ENCODE assay signal across 11 mouse cellular contexts in the genomic region with DNA sequence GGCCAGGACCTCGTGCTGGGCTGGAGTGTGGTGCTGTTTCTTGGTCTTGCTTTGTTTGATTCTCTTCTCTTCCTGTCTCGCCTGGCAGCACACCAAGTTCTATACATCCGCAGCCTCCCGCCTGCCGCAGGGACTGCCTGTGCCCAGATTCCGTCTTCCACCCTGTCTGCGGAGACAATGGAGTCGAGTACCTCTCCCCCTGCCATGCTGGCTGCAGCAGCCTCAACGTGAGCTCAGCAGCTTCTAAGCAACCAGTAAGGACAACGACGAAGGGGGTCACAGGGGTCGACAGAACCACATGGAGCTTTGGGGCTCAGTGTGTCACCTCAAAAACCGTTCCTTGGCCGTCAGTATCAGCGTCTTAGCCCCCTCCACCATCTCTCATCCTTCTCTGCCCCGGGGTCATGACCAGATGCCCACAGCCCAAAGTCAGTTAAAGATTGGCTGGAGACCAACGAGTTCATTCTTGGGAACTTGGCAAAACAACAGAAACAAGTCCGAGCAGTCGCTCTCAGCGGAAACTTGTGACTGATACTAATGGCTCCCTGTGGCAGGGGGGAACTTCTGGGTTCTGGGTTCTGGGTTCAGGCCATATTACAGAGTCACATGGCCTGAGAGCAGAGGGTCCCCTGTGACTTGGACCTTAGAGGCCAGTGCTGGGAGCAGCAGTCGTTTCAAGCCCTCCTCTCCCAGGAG. TPM values are rescaled to one million over a fixed set of nuclear protein-coding genes. Genes with fewer than 3 reads are reported as not detected.
DNase-seq lines count a peak whose midpoint lies in the region; ATAC-seq and TF ChIP-seq lines count a peak whose summit lies in the region.
"Had no signal": no experiment of that assay in that cellular context is flagged by ENCODE, and none has a peak within 500 bp of the region (broad histone marks: within the 10 kb centered on the region; RNA-seq: fewer than 3 reads in every experiment).

No protein-coding gene starts in this region.

- WGBS in hindbrain, postnatal 0 days: 33% methylated on average over 21 of the region's 21 CpGs
- WGBS in hindbrain, embryonic 12.5 days: 78% methylated on average over 21 of the region's 21 CpGs
- WGBS in lung, embryonic 16.5 days: 33% methylated on average over 21 of the region's 21 CpGs

- no peak for TF ChIP-seq CTCF in hindbrain, postnatal 0 days (IDR thresholded peaks at IDR 0.05; ENCODE audit: low read depth)

- no peak overlapping the region for H3K9ac ChIP-seq in hindbrain, postnatal 0 days (replicated peaks; ENCODE audit: low read length)
- H3K9ac ChIP-seq in hindbrain, embryonic 12.5 days: no peak overlapping the region
- 0 out of 2 replicates have a peak overlapping the region, but pooled peaks have one; percentile 2 for H3K9ac ChIP-seq in lung, embryonic 16.5 days (ENCODE audit: low read length)

- no peaks in the 10 kb centered on the region for H3K9me3 ChIP-seq in hindbrain, postnatal 0 days (ENCODE audit: low read length)
- H3K9me3 ChIP-seq in hindbrain, embryonic 12.5 days (replicated peaks): 0 out of 2 replicates have a peak, but pooled peaks cover 5% of the 10 kb centered on the region
- H3K9me3 ChIP-seq in lung, embryonic 16.5 days (ENCODE audit: control insufficient read depth, low read length): 0 out of 2 replicates have a peak, but pooled peaks cover 3% of the 10 kb centered on the region
- H3K9me3 ChIP-seq: forebrain, embryonic 10.5 days; limb, embryonic 10.5 days had no signal

- no peaks in the 10 kb centered on the region for H3K4me1 ChIP-seq in hindbrain, postnatal 0 days (ENCODE audit: insufficient read depth, low read length)
- H3K4me1 ChIP-seq in hindbrain, embryonic 12.5 days: no peaks in the 10 kb centered on the region
- H3K4me1 ChIP-seq in lung, embryonic 16.5 days (replicated peaks; ENCODE audit: control insufficient read depth, insufficient read depth, low read length): peaks cover 20% of the 10 kb centered on the region
- H3K4me1 ChIP-seq: forebrain, embryonic 10.5 days; limb, embryonic 10.5 days had no signal

- no peaks in the 10 kb centered on the region for H3K27me3 ChIP-seq in hindbrain, postnatal 0 days (ENCODE audit: insufficient read depth, low read length)
- H3K27me3 ChIP-seq in hindbrain, embryonic 12.5 days: no peaks in the 10 kb centered on the region
- no peaks in the 10 kb centered on the region for H3K27me3 ChIP-seq in lung, embryonic 16.5 days (ENCODE audit: control insufficient read depth, insufficient read depth, low read depth, low read length)

- H3K36me3 ChIP-seq in hindbrain, postnatal 0 days (ENCODE audit: insufficient read depth, low read length): no peaks in the 10 kb centered on the region
- no peaks in the 10 kb centered on the region for H3K36me3 ChIP-seq in hindbrain, embryonic 12.5 days
- H3K36me3 ChIP-seq in lung, embryonic 16.5 days (ENCODE audit: control insufficient read depth, insufficient read depth, low read length): 0 out of 2 replicates have a peak, but pooled peaks cover 5% of the 10 kb centered on the region
- H3K36me3 ChIP-seq: forebrain, embryonic 10.5 days; limb, embryonic 10.5 days had no signal

- H3K27ac ChIP-seq in hindbrain, postnatal 0 days: no peak overlapping the region; the same call in 1 of the 2 replicates
- no peak overlapping the region for H3K27ac ChIP-seq in hindbrain, embryonic 12.5 days
- H3K27ac ChIP-seq in lung, embryonic 16.5 days (ENCODE audit: low read length): peak overlapping the region; percentile 87
- H3K27ac ChIP-seq: forebrain, embryonic 10.5 days; limb, embryonic 10.5 days had no signal

- DNase-seq in hindbrain, postnatal 0 days (ENCODE audit: low spot score): peak; percentile 73
- peak; percentile 25 to 29 for DNase-seq in heart, adult 9 months (ENCODE audit: low spot score in 2 of 2)
- DNase-seq in heart, postnatal 4 days: peak; percentile 48
- no peak for DNase-seq in layer of hippocampus, adult 9-10 months (ENCODE audit: low spot score)
- DNase-seq in left cerebral cortex, adult 18-20 months (ENCODE audit: low spot score in 2 of 2): no peak
- DNase-seq in cerebellum, postnatal 4 days (ENCODE audit: low spot score in 2 of 2): no peak

- H3K4me3 ChIP-seq in hindbrain, postnatal 0 days (ENCODE audit: low read length): no peak overlapping the region
- H3K4me3 ChIP-seq in hindbrain, embryonic 12.5 days: no peak overlapping the region
- no peak overlapping the region for H3K4me3 ChIP-seq in lung, embryonic 16.5 days (ENCODE audit: low read length)
- H3K4me3 ChIP-seq: forebrain, embryonic 10.5 days; limb, embryonic 10.5 days had no signal

- no peak overlapping the region for H3K4me2 ChIP-seq in hindbrain, postnatal 0 days (ENCODE audit: low read depth, low read length)
- H3K4me2 ChIP-seq in hindbrain, embryonic 12.5 days (replicated peaks): no peak overlapping the region
- H3K4me2 ChIP-seq in lung, embryonic 16.5 days (ENCODE audit: low read depth, low read length): no peak overlapping the region

- ATAC-seq in hindbrain, postnatal 0 days: peak; percentile 88
- ATAC-seq in hindbrain, embryonic 12.5 days (ENCODE audit: low FRiP score): no peak
- peak; percentile 88 for ATAC-seq in lung, embryonic 16.5 days (ENCODE audit: low read depth)
- ATAC-seq: activated CD4-positive, CD25-positive, alpha-beta regulatory T cell, adult 4 months had no signal

RNA-seq across cellular contexts. Expression of gene Rab6b, which starts 34.6 kb away (rescaled TPM):
- 210 and 223 TPM in 2 replicates for total RNA-seq in hindbrain, postnatal 0 days (2014; rRNA removed)
- 139 and 155 TPM in 2 replicates for polyA plus RNA-seq in hindbrain, postnatal 0 days (2015; fragmentation: Nextera tagmentation; extraction: Ambion mirVana)
- 58.0 and 62.5 TPM in 2 replicates for polyA plus RNA-seq in hindbrain, embryonic 12.5 days (2016; fragmentation: Nextera tagmentation; extraction: Ambion mirVana)
- 1 to 10 TPM; 1.3 to 1.4 TPM for total RNA-seq in heart, postnatal 4 days (2021)
- polyA plus RNA-seq in lung, embryonic 16.5 days (2015; fragmentation: Nextera tagmentation; extraction: Ambion mirVana): 3.3 and 3.6 TPM in 2 replicates
- total RNA-seq in left cerebral cortex, adult 18-20 months (2021): 100 to 1,000 TPM; 566 to 572 TPM

Comparison
In these comparisons a context has a peak if more than half of its experiments do, and no peak if none do; other contexts are left out.
1. DNase-seq: peak in hindbrain, postnatal 0 days (single experiment), heart, adult 9 months (2 of 2) and heart, postnatal 4 days (single experiment); none in layer of hippocampus, adult 9-10 months (single experiment), left cerebral cortex, adult 18-20 months (0 of 2) and cerebellum, postnatal 4 days (0 of 2).
2. RNA of gene Rab6b, which starts 34.6 kb away (total RNA-seq): 566 to 572 TPM in left cerebral cortex, adult 18-20 months and 210 to 223 TPM in hindbrain, postnatal 0 days; 1.3 to 1.4 TPM in heart, postnatal 4 days; every median in the first group is over 10 times any median in the second.